Mouse (Mus musculus): ENCODE results near the gene Ccr3.
"Not testable (repeated sequence)": the region's sequence is repeated elsewhere in the genome, so short reads cannot be mapped to it uniquely, and the experiment has no call there.

Ccr3 gene

DNA sequence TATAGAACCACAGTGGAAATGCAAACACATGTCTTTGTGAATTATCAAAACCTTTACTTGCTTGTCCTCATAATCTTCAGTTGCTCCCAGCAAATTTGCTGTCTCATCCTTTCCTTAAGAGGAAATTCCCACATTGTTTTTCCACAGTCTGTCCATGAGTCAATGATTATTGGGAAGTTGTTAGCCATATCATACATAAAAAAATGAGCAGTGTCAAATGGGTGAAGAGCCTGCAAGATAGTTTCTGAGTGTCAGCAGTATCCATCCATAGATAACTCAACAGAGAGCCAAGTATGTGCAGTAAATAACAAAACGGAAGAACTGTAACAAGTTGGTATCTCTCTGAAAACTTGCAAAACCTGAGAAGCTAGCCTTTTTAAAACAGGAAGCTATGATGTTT is at the start of gene Ccr3:
Gene Ccr3, plus strand, starts transcription at position 301 of the 400 bp plus-strand sequence.
- DNase-seq, result no peak

DNA sequence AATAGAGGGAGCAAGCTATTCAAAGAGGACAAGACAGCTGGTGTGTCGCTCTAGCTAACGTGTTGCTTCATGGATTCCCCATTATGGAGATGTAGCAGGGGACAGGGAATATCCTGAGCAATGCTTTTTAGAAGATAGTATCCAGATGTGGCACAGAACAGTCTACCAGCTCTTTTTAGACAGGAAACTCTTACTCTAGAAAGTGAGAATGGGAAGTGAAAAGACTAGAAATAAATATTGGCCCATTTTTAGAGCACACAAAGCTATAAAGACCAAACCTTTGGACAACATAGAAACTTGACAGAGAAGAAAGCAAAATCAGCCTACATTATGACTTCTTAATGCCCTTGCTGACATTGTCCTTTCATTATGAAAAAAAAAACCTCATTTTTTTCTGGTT is 46.1 kb upstream of the Ccr3 start:
- no peak for DNase-seq

DNA sequence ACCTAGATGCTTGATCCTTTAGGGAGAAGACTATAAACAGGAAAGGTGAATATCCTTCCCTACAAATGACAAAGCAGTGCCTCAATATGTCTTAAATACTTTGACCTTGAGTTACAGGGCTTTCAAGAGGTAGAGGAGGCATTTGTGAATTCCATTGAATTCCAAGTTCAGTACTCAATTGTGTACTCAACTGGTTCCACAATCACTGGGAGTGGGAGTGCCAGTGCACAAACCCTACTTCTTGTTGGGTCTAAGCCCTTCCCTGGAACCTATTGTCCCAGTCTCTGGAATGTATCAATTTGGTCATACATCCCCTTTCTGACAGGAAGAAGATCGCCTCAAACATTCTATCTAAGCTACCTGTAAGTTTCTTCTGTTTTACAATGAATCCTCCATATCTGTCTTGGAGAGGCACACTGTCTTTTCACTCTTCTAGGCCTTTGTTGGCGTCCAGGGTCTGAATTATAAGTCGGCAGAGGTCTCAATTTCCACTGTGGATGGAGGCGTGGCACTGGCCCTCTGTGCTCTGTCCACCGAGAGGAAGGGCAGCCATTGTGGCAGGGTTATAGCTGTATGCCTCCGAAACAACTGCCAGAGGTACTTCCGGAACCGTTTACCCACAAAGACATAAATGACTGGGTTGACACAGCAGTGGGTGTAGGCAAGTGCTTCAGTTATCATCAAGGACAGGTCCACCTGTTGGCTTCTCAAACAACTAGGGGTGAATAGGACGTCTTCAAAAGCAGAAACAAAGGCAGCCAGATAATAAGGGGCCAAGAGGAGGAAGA is 44.7 kb upstream of the Ccr3 start:
- DNase-seq, result no peak

DNA sequence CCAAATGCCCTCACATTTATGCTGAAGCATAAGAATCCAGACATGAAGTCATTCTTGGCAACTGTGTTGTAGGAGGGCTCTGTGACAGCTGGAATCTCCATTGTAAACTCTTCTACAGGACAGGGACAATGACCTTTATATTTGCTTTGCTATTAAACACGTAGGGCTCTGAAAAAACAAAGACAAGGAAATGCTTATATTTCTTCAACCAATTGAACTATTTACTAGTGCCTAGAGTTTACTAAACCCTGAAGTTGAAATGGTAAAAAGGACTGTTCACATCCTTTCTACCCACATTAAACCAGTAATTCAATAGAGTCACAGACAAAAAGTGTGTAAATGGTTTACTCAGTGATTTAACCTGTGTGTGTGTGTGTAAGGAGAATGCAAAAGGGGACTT is 43.5 kb upstream of the Ccr3 start, which contains the start of gene Ccr1l1:
Gene Ccr1l1, minus strand, starts transcription at position 101 of the 400 bp plus-strand sequence.
- DNase-seq, result no peak

DNA sequence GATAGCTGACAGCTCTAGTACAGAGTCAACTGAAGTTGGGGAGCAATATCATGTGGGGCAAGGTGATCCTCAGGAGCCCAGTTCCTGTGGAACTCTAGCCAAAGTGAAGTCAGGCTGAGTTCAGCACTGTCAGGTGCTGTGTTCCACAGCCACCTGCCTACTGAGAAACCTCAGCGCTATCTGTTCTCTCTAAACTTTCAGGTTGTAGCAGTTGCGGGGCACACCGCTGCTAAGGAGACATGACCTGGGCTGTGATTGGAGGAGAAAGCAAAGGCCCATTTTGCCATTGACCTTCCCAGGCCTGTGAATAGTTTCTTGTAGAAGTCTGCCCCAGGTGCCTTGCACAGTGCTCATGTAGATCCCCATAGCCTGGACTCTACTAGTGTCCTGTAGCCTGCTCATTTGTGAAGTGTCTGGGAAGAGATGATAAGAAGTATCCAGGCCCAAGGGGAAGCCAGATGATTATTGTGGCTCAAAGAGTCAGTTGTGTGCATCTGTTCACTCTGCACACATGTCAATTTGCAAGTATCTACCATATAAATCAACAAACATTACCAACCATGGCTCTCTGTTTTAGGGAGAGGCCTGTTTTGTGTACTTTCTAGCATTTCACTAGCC is 40.8 kb upstream of the Ccr3 start:
- DNase-seq, result not testable (repeated sequence)

DNA sequence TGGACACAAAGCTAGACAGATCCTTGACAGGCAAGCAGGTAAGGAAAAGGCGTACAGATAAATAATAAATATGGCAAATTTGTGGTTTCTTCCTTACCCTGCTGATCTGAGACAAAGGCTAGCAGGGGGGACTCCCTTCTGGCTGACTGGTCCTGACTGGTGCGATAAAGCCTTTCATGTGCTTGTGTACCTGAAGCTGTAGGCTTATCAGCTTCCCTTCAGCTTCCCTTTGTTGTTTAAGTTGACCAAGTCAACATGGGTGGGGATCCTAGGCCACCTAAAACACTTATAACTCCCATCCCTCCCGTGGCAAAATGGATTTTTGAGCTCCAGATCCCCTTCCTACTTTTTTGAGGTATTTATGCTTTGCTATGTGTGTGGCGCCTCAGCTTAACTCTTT is 39.9 kb upstream of the Ccr3 start:
- no peak for DNase-seq

DNA sequence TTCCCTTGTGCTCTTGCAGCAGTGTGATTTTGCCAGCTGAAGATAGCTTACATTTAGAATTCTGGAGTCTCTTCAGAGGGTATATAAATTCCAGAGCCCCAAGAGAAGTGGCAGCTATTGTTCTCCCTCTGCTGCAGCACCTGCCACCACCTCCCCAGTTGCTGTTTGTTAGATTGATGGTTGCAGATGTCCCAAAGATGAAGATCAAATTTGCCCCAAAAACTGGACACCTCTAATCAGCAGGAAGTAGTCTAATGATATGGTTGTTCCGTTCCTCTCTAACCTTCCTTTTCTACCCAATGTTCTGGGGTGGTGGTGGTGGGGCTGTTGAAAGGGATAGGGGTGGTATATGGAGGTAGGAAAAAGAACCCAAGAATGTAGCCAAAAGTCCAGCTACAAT is 39.1 kb upstream of the Ccr3 start:
- DNase-seq, result no peak

DNA sequence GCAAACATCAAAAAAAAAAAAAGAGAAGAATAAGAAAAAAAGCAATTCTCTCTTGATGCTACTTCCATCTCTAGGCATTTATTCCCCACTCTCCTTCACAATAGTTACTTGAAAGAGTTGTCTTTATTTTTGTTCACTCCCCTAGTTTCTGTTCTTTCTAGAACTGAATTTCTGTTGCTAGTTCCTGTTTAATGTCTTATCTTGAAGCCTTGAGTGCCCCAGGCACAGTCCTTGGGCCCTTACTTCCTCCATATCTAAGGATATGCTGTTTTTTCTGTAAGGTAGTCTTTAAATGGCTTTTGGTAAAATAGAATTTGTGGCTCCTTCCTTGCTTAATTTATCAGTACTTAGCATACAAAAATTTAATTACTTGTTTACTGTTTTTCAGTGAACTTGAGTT is 36.8 kb upstream of the Ccr3 start:
- no peak for DNase-seq

DNA sequence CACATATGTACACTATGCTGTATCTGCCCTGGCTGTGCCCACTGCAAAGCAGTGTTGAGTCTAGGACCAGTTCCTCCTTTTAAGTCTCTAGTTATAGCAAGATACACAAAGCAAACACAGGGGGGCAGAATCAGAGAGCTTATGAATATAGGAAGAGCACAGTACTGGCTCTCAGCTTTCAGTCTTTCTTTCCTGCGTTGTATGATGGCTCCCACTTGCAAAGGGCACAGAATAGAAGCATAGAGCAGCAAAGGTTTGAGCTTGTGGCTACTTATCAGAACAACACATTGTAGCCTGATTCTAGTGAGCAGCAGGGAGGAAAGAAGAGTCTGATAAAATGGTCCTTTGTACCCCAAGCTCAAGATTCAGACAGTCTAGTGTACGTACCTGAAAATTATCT is 35.6 kb upstream of the Ccr3 start:
- no peak for DNase-seq

DNA sequence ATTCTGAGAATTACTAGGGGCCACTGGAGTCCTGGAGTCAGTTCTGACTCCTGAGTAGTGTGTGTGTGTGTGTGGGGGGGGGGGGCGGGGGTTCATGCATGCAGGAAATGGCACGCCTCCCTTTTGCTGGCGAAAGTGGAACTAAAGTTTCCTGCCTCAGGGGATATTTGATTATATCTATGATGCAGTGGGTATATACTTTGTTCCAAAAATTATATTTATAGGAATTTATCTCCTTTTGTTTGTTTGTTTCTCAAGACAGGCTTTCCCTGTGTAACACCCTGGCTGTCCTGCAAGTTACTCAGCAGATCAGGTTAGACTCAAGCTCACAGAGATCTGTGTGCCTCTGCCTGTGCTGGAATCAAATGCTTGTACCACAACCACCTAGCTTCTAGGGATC is 32.1 kb upstream of the Ccr3 start:
- no peak for DNase-seq

DNA sequence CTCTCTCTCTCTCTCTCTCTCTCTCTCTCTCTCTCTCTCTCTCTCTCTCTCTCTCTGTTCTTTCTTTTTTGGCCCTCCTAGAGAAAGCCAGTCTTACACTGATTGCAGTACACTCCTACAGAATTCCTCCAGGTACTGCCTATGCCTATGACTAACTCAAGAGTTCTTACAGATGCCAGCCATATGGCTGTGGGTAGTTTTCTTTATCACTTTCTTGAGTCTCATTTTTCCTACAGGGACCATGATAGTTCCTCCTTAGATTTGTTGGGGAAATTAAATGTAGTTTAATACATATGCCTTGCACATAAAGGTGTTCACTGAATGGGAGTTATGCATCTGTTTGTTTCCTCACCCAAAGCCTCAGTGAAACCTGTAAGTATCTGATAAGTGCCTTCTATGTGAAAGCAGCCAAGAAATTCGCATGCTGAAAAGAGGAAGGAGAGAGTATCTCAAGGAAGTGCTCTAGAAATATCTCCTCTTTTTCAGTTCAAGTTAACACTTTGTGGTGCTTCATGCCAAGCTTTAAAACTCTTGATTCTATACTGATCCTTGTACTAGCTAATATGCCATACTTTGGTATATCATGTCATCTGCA is 30.4 kb upstream of the Ccr3 start:
- DNase-seq, result no peak

DNA sequence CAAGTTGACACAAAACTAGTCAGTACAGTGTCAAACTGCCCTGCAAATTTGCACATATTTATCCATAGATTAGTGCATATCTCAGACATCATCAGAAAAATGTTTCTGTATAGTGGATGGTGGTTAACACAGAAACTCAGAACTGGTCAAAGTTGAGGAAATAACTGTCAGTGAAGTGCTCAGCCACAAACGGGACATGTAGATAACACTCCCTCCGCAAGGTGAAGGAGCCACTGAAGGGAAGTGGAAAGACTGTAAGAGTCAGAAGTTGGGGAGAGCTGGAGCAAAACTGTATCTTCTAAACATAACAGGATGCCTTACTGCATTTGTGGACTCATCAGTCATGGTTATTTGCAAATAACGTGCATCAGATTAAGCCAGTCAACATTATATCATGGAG is 24.1 kb upstream of the Ccr3 start:
- no peak for DNase-seq

DNA sequence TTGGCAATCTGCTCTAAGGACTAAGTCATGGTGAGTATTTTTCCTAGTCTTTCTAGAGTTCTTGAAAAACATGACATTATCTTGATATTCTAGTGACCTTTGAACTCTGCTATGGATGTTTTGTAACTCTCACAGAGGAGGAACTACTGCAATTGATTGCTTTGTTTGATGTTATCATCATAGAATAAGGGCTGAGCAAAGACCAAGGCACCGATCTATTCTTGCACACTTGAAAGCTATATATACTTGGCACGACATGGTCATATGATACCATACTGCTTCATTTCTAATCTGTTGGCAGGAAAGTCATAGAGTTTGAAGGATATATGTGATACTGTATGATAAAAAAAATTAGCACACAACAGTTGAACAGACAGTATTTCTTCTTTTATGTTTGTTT is 22.0 kb upstream of the Ccr3 start:
- DNase-seq, result no peak

DNA sequence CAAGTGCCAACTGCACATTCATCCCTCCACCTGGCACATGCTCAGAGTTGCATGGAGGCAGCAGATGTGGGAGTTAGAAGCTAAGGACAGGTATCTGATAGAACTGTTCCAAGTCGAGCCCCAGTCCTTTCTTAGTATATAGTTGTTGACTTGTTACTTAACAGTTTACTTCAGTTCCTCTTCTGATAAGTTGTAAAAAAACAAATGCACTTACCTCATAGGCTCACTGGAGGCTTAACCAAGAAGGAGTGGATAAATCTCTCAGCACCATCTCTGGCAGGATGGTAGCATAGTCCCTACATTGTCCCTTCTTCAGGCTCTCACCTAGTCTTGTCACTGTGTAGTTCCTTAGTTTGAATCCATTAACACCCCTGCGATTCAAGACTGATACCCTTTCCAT is 9.1 kb upstream of the Ccr3 start:
- no peak for DNase-seq

DNA sequence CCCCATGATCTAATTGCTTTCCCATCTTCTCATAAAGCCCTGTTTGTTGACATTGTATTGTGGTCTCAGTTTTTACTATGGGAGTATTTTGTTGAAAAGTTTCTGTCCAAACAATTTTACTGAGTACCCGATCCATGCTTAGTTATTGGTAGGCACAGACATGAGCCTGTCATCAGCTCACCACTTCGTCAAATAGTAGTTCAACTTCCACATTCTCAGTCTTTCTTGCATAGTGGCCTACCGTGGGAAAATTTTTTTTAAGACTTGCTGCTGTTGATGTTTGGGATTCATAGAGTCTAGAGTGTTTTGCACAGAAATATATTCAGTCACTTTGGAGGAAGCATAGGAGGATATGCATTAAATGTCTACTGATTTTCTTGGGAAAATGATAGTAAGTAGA is 8.5 kb upstream of the Ccr3 start:
- no peak for DNase-seq

DNA sequence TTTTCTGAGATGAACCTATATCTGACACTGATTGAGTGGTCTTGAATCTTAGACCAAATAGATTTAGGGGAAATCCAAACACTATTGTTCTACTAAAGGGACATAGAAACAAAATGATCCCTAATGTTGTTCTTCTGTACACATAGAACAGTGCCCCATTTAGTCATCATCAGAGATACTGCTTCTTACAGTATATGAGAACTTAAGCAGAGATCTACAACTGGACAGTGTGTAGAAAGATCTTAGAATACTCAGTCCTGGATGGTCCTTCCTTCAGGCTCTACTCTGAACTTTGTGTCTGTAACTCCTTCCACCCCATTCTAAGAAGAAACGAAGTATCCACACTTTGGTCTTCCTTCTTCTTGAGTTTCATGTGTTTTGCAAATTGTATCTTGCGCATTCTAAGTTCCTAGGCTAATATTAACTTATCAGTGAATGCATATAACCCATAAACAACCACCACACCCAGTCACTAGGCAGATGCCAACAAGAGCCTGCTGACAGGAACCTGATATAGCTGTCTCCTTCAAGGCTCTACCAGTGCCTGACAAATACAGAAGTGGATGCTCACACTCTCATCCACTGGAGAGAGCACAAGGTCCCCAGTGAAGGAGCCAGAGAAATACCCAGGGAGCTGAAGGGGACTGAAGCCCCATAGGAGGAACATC is 6.7 kb upstream of the Ccr3 start:
- DNase-seq, result no peak

DNA sequence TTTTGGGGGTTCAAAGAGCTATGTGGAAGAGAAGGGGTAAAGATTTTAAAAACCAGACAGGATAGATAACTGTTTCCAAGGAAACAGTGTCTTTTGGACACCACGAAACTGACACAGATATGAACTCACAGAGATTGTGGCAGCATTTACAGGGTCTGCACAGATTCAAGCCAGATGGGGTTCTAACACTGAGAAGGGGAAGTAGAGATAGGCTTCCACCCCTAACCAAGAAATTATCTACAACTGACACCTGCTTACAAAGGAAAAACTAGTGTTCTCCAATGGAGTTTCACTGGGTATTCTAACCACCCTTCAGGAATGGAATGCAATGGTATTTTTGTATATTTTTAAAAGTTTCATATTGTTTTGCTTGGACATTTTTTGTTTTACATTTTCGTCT is 5.7 kb upstream of the Ccr3 start:
- DNase-seq, result no peak

DNA sequence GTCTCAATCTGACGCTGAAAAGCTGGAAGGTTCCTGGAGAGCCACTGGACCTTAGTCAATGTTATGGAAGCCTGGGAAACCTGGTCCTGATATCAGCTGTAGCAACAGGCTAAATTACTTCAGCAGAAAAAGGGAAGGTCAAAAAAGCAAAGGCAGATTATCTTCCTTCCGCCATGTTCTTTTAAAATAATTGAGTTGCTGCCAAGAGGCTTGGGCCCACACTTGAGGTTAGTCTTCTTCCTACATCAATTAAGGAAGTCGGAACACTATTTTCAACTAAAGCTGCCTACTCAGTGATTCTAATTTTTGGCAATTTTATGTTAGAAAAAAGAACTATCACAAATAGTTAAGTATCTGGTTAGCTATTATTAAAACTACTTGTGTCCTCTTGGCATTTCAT is 1.9 kb upstream of the Ccr3 start:
- no peak for DNase-seq

DNA sequence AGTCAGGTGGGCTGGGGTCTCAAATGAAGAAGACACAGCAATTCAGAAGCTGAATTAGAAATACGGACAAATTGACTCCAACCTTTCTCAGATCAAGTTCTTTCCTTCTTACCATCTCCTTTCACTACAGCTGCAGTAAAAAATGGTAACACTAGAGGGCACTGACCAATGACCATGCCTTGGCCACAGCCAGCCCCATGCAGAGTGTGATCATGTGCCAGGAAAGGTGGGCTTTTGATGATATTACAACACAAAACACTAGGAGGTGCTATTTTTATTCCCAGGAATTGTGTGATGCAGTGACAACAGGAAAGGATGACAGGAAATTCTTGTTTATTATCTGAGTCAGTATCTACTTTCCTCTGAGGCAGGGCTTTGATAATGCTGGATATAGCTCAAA is 11.6 kb downstream of the Ccr3 start:
- no peak for DNase-seq

DNA sequence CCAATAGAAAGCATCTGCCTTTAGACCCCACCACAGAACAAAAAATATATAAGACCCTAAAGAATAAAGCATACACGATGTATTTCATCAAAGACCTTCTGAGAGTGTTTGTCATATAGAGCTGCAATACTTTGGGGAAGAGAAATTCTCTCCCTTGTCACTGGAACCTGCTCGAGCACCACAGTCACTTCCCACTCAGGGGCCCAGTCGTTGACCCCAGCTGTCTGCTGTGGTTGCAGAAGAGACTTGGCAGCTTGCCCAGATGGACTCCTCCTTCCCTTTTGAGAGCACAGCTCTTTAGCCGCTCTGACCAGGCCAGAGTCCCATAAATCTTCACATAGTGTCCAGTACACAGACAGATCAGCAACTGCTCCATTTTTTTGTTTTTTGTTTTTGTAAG is 15.9 kb downstream of the Ccr3 start:
- peak in 1 of 2 experiments; percentile 15 for DNase-seq

DNA sequence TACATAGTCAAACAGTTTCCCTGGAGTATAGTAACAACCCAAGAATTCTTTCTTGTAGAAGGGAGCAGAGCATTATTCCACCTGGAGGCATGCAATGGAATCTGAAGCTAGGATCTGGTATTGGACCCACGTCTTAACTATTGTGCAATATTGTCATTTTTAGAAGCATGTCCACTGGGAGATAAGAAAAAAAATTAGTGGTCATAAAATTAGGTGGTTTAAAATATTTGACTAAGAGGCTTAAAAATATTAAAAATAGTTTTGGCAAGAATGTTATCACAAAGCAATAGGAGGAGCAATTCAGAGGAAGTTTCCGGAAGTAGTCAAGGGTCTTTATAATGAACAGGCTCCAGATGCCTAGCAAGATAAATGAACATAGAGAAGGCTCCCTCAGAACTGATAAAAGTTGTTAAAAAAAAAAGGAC is 16.4 kb downstream of the Ccr3 start:
- DNase-seq, result no peak

DNA sequence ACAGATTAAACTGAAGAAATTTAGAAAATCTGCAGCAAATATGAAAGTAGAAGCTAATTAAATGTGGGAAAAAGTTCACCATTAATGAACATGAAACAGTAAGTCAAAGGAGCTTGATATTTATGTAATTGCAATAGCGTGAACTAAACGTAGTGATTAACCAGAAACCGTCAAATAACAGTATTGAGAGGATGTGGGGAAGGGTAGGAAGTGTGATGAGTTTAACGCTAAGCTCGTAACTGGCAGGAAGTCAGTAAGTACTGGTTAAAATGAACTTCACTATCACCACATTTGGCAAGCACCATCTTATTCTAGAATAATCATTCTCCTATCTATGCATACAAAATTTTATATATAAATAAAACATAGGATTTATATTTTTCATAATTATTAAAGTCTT is 17.2 kb downstream of the Ccr3 start:
- no peak for DNase-seq

DNA sequence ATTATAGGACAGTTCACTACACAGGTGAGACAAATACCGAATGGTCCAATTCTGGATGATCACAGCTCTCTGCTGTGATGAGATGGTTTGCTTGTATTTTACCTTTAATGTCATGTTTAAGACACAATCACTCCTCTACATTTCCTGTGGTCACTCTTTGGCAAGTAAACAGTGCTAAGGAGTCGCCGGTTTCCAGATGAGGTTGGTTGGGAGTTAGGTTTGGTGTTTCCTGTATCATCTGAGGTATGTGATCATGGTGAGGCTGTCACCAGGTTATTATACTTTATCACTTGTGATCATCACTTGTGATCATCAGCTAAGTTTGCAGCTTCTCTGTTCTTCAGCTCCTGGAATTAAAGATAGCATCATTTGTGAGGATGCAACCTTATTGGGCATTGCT is 19.2 kb downstream of the Ccr3 start:
- no peak for DNase-seq

DNA sequence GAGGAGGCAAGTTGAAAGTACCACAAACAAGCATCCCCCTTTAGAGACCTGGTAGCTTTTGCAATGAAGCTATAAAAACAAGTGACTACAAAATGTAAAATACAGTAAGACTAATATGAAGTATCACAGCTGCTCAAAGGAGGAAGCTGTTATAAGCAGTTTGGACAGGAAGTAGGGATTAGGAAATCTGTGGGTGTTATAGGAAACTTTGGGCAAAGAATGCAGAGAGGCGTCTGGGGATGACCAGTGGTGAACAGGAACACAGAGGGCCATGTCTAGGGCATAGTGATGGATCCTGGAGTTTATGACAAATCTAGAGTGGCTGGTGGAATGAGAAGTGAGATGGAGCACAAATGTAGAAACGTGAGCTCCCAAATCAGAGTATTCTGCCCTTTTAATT is 31.8 kb downstream of the Ccr3 start:
- DNase-seq, result no peak
